In the genomic region with DNA sequence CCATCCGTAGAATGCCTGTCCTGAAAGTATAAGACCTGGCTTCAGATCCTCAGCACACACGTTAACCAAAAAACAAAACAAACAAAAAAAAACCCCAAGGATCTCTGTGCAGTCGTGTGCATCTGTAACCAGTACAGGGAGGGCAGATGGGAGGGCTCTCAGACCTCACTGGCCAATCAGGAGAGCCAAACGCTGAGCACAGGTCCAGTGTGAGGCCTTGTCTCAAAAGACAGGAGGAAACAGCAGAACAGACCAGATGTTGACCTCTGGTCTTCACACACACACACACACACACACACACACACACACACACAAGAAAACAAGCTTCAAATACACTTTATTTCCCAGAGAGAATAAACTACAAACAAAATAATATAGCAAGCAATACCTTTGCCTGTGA, we compare ENCODE assay signal across 8 mouse cellular contexts. TPM values are rescaled to one million over a fixed set of nuclear protein-coding genes. Genes with fewer than 3 reads are reported as not detected.
DNase-seq lines count a peak whose midpoint lies in the region; ATAC-seq and TF ChIP-seq lines count a peak whose summit lies in the region.

No protein-coding gene starts in this region.

- no peaks in the 10 kb centered on the region for H3K36me3 ChIP-seq in hindbrain, embryonic 14.5 days (replicated peaks; ENCODE audit: control insufficient read depth, insufficient read depth)
- no peaks in the 10 kb centered on the region for H3K36me3 ChIP-seq in hindbrain, postnatal 0 days (ENCODE audit: insufficient read depth, low read length)

- no peak overlapping the region for H3K4me2 ChIP-seq in hindbrain, embryonic 14.5 days (replicated peaks)
- no peak overlapping the region for H3K4me2 ChIP-seq in hindbrain, postnatal 0 days (ENCODE audit: low read depth, low read length)

- H3K9me3 ChIP-seq in hindbrain, embryonic 14.5 days (ENCODE audit: control insufficient read depth, low read length): no peaks in the 10 kb centered on the region
- no peaks in the 10 kb centered on the region for H3K9me3 ChIP-seq in hindbrain, postnatal 0 days (ENCODE audit: low read length)

- 0 out of 2 replicates have a peak overlapping the region, but pooled peaks have one; percentile 16 for H3K9ac ChIP-seq in hindbrain, embryonic 14.5 days
- no peak overlapping the region for H3K9ac ChIP-seq in hindbrain, postnatal 0 days (replicated peaks; ENCODE audit: low read length)

- peaks cover 1% of the 10 kb centered on the region for H3K4me1 ChIP-seq in hindbrain, embryonic 14.5 days (replicated peaks; ENCODE audit: control insufficient read depth, insufficient read depth, low read length)
- no peaks in the 10 kb centered on the region; the same call in 1 of the 2 replicates for H3K4me1 ChIP-seq in hindbrain, postnatal 0 days (ENCODE audit: insufficient read depth, low read length)

- 13% methylated on average over 4 of the region's 4 CpGs for WGBS in hindbrain, embryonic 14.5 days
- 20% methylated on average over 4 of the region's 4 CpGs for WGBS in hindbrain, postnatal 0 days

- H3K27ac ChIP-seq in hindbrain, embryonic 14.5 days: no peak overlapping the region
- no peak overlapping the region for H3K27ac ChIP-seq in hindbrain, postnatal 0 days

- no peaks in the 10 kb centered on the region for H3K27me3 ChIP-seq in hindbrain, embryonic 14.5 days (ENCODE audit: control insufficient read depth, insufficient read depth, low read length)
- H3K27me3 ChIP-seq in hindbrain, postnatal 0 days (ENCODE audit: insufficient read depth, low read length): no peaks in the 10 kb centered on the region

- TF ChIP-seq CTCF in hindbrain, postnatal 0 days (IDR thresholded peaks at IDR 0.05; ENCODE audit: low read depth): no peak

- no peak for DNase-seq in hindbrain, embryonic 14.5 days (ENCODE audit: low spot score)
- no peak for DNase-seq in hindbrain, postnatal 0 days (ENCODE audit: low spot score)
- DNase-seq in MN1 (ENCODE audit: low spot score): peak; percentile 84
- DNase-seq in fibroblast of lung, adult 2 months (ENCODE audit: low read depth): peak; percentile 20
- no peak for DNase-seq in right cerebral cortex, adult 2 months (ENCODE audit: low spot score in 2 of 2)
- DNase-seq in thymus, postnatal 10 days (ENCODE audit: low spot score in 2 of 2): no peak
- DNase-seq in cerebellum, postnatal 14 days: no peak

- no peak for ATAC-seq in hindbrain, embryonic 14.5 days (ENCODE audit: low FRiP score)
- no peak for ATAC-seq in hindbrain, postnatal 0 days
- peak; percentile 42; the same call in 1 of the 2 replicates for ATAC-seq in megakaryocyte progenitor cell, adult 5-6 weeks (replicated peaks; ENCODE audit: poor library complexity)

- no peak overlapping the region for H3K4me3 ChIP-seq in hindbrain, embryonic 14.5 days (replicated peaks; ENCODE audit: low read length)
- no peak overlapping the region for H3K4me3 ChIP-seq in hindbrain, postnatal 0 days (ENCODE audit: low read length)

RNA-seq across cellular contexts. Expression of gene Ppp2r5e, which starts 3.4 kb away (rescaled TPM):
- 25.6 and 27.1 TPM in 2 replicates for polyA plus RNA-seq in hindbrain, embryonic 14.5 days (2014; fragmentation: Nextera tagmentation; extraction: Ambion mirVana)
- 26.7 and 34.0 TPM in 2 replicates for total RNA-seq in hindbrain, postnatal 0 days (2014; rRNA removed)
- 23.4 and 25.2 TPM in 2 replicates for polyA plus RNA-seq in hindbrain, postnatal 0 days (2015; fragmentation: Nextera tagmentation; extraction: Ambion mirVana)
- 35.2 and 66.9 TPM in 2 replicates for total RNA-seq in megakaryocyte progenitor cell, adult 5-6 weeks (2015)
- 11.9 and 14.1 TPM in 2 replicates for total RNA-seq in megakaryocyte progenitor cell, adult 5-6 weeks (2017)

Comparison
In these comparisons a context has a peak if more than half of its experiments do, and no peak if none do; other contexts are left out.
1. DNase-seq: peak in MN1 (single experiment) and fibroblast of lung, adult 2 months (single experiment); none in hindbrain, embryonic 14.5 days (single experiment), hindbrain, postnatal 0 days (single experiment), right cerebral cortex, adult 2 months (0 of 2), thymus, postnatal 10 days (0 of 2) and cerebellum, postnatal 14 days (0 of 2).